Mouse (Mus musculus): ENCODE measurements around the gene Cytip.

- TF ChIP-seq POLR2A (IDR thresholded peaks at IDR 0.05; ENCODE audit: low read depth, low read length): no peak
- no peak for TF ChIP-seq CTCF (IDR thresholded peaks at IDR 0.05; ENCODE audit: borderline replicate concordance, insufficient read depth, low read length)
Observed at GRCm38 (mm10) chr2:58240639-58241038, 45.3 kb upstream of the Cytip start.

Measured in embryonic fibroblast, embryonic 13.5 days (primary cell).